Mouse (Mus musculus) layer of hippocampus, adult 2 months (tissue): ENCODE data around the gene Fam205a2. TPM values are rescaled to one million over a fixed set of nuclear protein-coding genes. Genes with fewer than 3 reads are reported as not detected.
"Not testable (repeated sequence)": the region's sequence is repeated elsewhere in the genome, so short reads cannot be mapped to it uniquely, and the experiment has no call there.

Source experiments
- DNase-seq, 2 experiments: peaks; one replicate each; pipeline ENCODE4 v3.0.0; 2022; ENCODE audit warnings: low spot score in 2 of 2
- H3K27ac ChIP-seq: fragments of 200-600 bp; 2 replicates; pipeline ENCODE4 v1.8.1; 2022
- H3K4me3 ChIP-seq: fragments of 200-600 bp; 2 replicates; pipeline ENCODE4 v1.8.1; 2022; ENCODE audit warnings: mild to moderate bottlenecking
- long read RNA-seq, 2 experiments: library from polyadenylated mRNA; stranded (forward); transcript quantifications; one replicate each; pipeline ENCODE4 v2.0.0; 2021; ENCODE audit warnings: borderline mapping rate in 2 of 2
- total RNA-seq, 2 experiments: library from RNA; stranded (reverse); gene quantifications; 2 replicates each; pipeline ENCODE4 v1.2.3; 2021

Gene Fam205a2
- total RNA-seq: not detected
- long read RNA-seq, experiment 1: 0 reads
- long read RNA-seq, experiment 2, partial matches to known transcripts: 0 of 1 reads
- long read RNA-seq, experiment 2, other reads (novel, unspliced or antisense): 1 of 1 reads

DNA sequence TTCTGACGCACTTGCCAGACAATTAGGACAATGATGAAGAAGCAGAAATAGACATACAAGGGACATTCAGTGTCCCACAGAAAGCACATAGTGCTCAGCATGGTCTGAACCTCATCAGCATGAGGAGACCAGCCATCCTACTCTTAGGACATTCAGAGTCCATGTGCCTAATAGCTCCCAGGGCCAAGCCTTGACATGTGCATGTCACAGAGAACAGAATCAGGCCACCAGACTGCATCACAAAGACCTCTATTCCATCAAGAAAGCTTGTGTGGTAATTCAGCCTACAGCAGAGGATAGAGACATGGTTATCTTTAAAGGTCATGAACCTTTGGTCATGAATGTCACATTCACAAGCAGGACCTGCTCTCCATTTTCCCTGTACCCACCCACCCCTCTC is at the start of gene Fam205a2:
Fam205a2 (minus strand) TSS at position 101 of the 400 bp plus-strand sequence.
- DNase-seq, H3K4me3 ChIP-seq: not testable (repeated sequence)

More for the DNA sequence above, at the start of gene Fam205a2:
- H3K27ac ChIP-seq: not testable (repeated sequence)

Other genes with a start within 250 kb of the Fam205a2 start
- gene Gm21953, start 233.9 kb downstream of the Fam205a2 start, total RNA-seq: not detected
- not detected for gene Fam205a3, start 209.8 kb downstream of the Fam205a2 start, total RNA-seq
- not detected for gene Gm21586, start 88.8 kb downstream of the Fam205a2 start, total RNA-seq
- gene Gm2163, start 61.4 kb downstream of the Fam205a2 start, total RNA-seq: 1 to 10 TPM; 1.8 to 2.3 TPM
- gene Gm10591, start 84.0 kb upstream of the Fam205a2 start, total RNA-seq: not detected
- 10 to 100 TPM; 12.6 to 13.2 TPM for gene Gm2564, start 101.5 kb upstream of the Fam205a2 start, total RNA-seq
- not detected for gene Ccl27b, start 127.1 kb upstream of the Fam205a2 start, total RNA-seq
- under 1 TPM in 1 of 2 experiments, not detected in 1; 0.37 TPM for gene Il11ra2, start 133.7 kb upstream of the Fam205a2 start, total RNA-seq
- 1 to 10 TPM in 1 of 2 experiments, under 1 TPM in 1; 0.83 to 3.2 TPM for gene 4930578G10Rik, start 207.4 kb upstream of the Fam205a2 start, total RNA-seq
- gene Ccl19, start 228.4 kb upstream of the Fam205a2 start, total RNA-seq: 1 to 10 TPM in 1 of 2 experiments, not detected in 1; 1.1 TPM
- under 1 TPM in 1 of 2 experiments, not detected in 1; 0.49 TPM for gene Ccl21a, start 245.8 kb upstream of the Fam205a2 start, total RNA-seq